Mouse (Mus musculus) heart, embryonic 12.5 days (tissue): ENCODE results near the gene Arl15. TPM values are rescaled to one million over a fixed set of nuclear protein-coding genes. Genes with fewer than 3 reads are reported as not detected.

Source experiments
- ATAC-seq: fragments of 200-750 bp; cut with Nextera tagmentation; 2 replicates; pipeline ENCODE4 v1.8.0; 2017; ENCODE audit warnings: moderate TSS enrichment, moderate library complexity; ENCODE audit not compliant: insufficient number of reproducible peaks, low FRiP score
- H3K27ac ChIP-seq: fragments of 300-500 bp; sonication (generic); 2 replicates; pipeline ENCODE4 v1.5.1; 2016; ENCODE audit warnings: mild to moderate bottlenecking, moderate library complexity; ENCODE audit not compliant: poor library complexity, severe bottlenecking
- H3K27me3 ChIP-seq: fragments of 300-500 bp; sonication (generic); replicated peaks from 2 replicates; pipeline ENCODE4 v1.6.1; 2016; ENCODE audit warnings: mild to moderate bottlenecking, moderate library complexity
- H3K36me3 ChIP-seq: fragments of 300-500 bp; sonication (generic); 2 replicates; pipeline ENCODE4 v1.6.1; 2016; ENCODE audit warnings: mild to moderate bottlenecking, moderate library complexity
- H3K4me1 ChIP-seq: fragments of 300-500 bp; sonication (generic); replicated peaks from 2 replicates; pipeline ENCODE4 v1.6.1; 2016; ENCODE audit warnings: mild to moderate bottlenecking
- H3K4me2 ChIP-seq: fragments of 300-500 bp; sonication (generic); 2 replicates; pipeline ENCODE4 v1.6.1; 2016; ENCODE audit warnings: mild to moderate bottlenecking, moderate library complexity
- H3K4me3 ChIP-seq: fragments of 300-500 bp; sonication (generic); 2 replicates; pipeline ENCODE4 v1.5.1; 2016; ENCODE audit warnings: mild to moderate bottlenecking
- H3K9ac ChIP-seq: fragments of 300-500 bp; sonication (generic); 2 replicates; pipeline ENCODE4 v1.6.1; 2016; ENCODE audit warnings: mild to moderate bottlenecking, moderate library complexity
- H3K9me3 ChIP-seq: fragments of 300-500 bp; sonication (generic); replicated peaks from 2 replicates; pipeline ENCODE4 v1.6.1; 2016; ENCODE audit warnings: mild to moderate bottlenecking, moderate library complexity
- WGBS: fragments of 180-500 bp; shearing (Covaris S2); methylation state at CpG from one replicate; pipeline ENCODE4 v1.1.7; 2016; 5-methylcytosine and 5-hydroxymethylcytosine counted together
- polyA plus RNA-seq: library from polyadenylated mRNA; unstranded; fragments of >200 nt; fragmentation: Nextera tagmentation; extraction: Ambion mirVana; gene quantifications from 2 replicates; pipeline ENCODE4 v1.2.1, GENCODE M21; 2016

The Arl15 gene
- polyA plus RNA-seq, 1 experiment from 2014 or later = 7.7 TPM

- H3K9ac ChIP-seq = no peak overlapping the region
- no peaks in the 10 kb centered on the region for H3K4me1 ChIP-seq
- H3K27me3 ChIP-seq = no peaks in the 10 kb centered on the region
- H3K4me3 ChIP-seq = no peak overlapping the region
- no peak for ATAC-seq
- no peaks in the 10 kb centered on the region for H3K36me3 ChIP-seq
- H3K4me2 ChIP-seq = no peak overlapping the region
- no peak overlapping the region for H3K27ac ChIP-seq
- H3K9me3 ChIP-seq = no peaks in the 10 kb centered on the region
- WGBS = 92% methylated on average over 5 of the region's 5 CpGs
Measured at GRCm38 (mm10) chr13:114171465-114171864, 377.2 kb downstream of the Arl15 start.

DNA sequence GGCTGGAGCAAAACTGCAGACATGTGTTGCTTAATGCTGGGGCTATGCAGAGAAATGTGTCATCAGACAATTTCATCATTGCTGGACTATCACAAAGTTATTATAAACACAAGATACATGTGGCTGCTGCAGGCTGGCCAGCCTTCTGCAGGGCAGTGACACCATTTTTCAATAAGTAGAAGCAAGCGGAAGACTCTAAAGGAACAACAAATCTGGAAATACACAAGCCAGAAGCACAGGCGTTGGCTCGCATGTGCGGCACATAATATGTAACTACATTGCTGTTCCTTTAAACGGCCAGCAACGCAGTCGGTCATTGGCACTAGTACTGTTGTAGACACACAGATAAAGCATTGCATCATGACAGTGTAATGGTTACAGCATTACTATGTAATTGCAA, 393.8 kb downstream of the Arl15 start:
- Histone ChIP-seq H3K9ac (no peak overlapping the region), H3K36me3 (no peaks in the 10 kb centered on the region), H3K4me3 (no peak overlapping the region), H3K4me1 (no peaks in the 10 kb centered on the region), H3K4me2 (no peak overlapping the region), H3K27ac (no peak overlapping the region), H3K9me3 (no peaks in the 10 kb centered on the region), H3K27me3 (no peaks in the 10 kb centered on the region)
- 93% methylated on average over 7 of the region's 7 CpGs for WGBS
- ATAC-seq = no peak

GRCm38 (mm10) chr13:114188801-114189200, 394.5 kb downstream of the Arl15 start:
- Histone ChIP-seq H3K27me3 (no peaks in the 10 kb centered on the region), H3K4me1 (no peaks in the 10 kb centered on the region), H3K27ac (no peak overlapping the region), H3K4me3 (no peak overlapping the region), H3K9ac (no peak overlapping the region), H3K9me3 (no peaks in the 10 kb centered on the region), H3K4me2 (no peak overlapping the region), H3K36me3 (no peaks in the 10 kb centered on the region)
- ATAC-seq = no peak
- 81% methylated on average over 7 of the region's 7 CpGs for WGBS

DNA sequence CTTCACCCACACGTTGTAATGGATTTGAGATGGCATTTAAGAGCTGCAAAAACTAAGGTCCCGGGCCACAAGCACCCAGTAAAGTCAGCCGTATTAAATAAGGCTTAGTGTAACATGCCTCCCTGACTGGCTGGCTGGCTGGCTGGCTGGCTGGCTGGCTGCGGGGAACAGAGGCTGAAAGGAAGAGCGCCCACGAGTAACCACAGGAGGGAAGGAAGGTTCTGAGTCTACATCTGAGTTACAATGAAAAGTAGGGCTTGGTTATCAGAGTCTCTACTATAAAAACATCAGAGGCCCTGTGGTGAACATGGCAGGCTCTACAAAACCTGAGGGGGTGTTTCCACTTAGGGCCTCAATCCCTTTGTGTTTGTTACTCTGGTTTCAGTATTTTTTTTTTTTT, 395.1 kb downstream of the Arl15 start:
- no peaks in the 10 kb centered on the region for H3K27me3 ChIP-seq
- H3K4me2 ChIP-seq = no peak overlapping the region
- 74% methylated on average over 6 of the region's 6 CpGs for WGBS
- no peak overlapping the region for H3K9ac ChIP-seq
- no peaks in the 10 kb centered on the region for H3K36me3 ChIP-seq
- no peaks in the 10 kb centered on the region for H3K9me3 ChIP-seq
- no peak overlapping the region for H3K27ac ChIP-seq
- no peak overlapping the region for H3K4me3 ChIP-seq
- ATAC-seq = no peak
- H3K4me1 ChIP-seq = no peaks in the 10 kb centered on the region

GRCm38 (mm10) chr13:114190898-114191297, 396.6 kb downstream of the Arl15 start:
- no peaks in the 10 kb centered on the region for H3K27me3 ChIP-seq
- H3K9me3 ChIP-seq = no peaks in the 10 kb centered on the region
- no peak overlapping the region for H3K4me3 ChIP-seq
- no peak overlapping the region for H3K27ac ChIP-seq
- no peaks in the 10 kb centered on the region for H3K36me3 ChIP-seq
- H3K4me2 ChIP-seq = no peak overlapping the region
- H3K4me1 ChIP-seq = no peaks in the 10 kb centered on the region
- WGBS = 87% methylated on average over 10 of the region's 10 CpGs
- H3K9ac ChIP-seq = no peak overlapping the region
- no peak for ATAC-seq

GRCm38 (mm10) chr13:114198252-114198799, 404.0 kb downstream of the Arl15 start:
- no peak overlapping the region for H3K27ac ChIP-seq
- no peaks in the 10 kb centered on the region for H3K36me3 ChIP-seq
- H3K9ac ChIP-seq = no peak overlapping the region
- H3K4me1 ChIP-seq = no peaks in the 10 kb centered on the region
- H3K9me3 ChIP-seq = no peaks in the 10 kb centered on the region
- no peak overlapping the region for H3K4me2 ChIP-seq
- no peaks in the 10 kb centered on the region for H3K27me3 ChIP-seq
- ATAC-seq = no peak
- no peak overlapping the region for H3K4me3 ChIP-seq
- 81% methylated on average over 10 of the region's 10 CpGs for WGBS

GRCm38 (mm10) chr13:114199746-114200145, 405.4 kb downstream of the Arl15 start:
- no peak for ATAC-seq
- Histone ChIP-seq H3K4me3 (no peak overlapping the region), H3K36me3 (no peaks in the 10 kb centered on the region), H3K4me1 (no peaks in the 10 kb centered on the region), H3K9me3 (no peaks in the 10 kb centered on the region), H3K27me3 (no peaks in the 10 kb centered on the region), H3K4me2 (no peak overlapping the region), H3K9ac (no peak overlapping the region), H3K27ac (no peak overlapping the region)
- 80% methylated on average over 6 of the region's 6 CpGs for WGBS

DNA sequence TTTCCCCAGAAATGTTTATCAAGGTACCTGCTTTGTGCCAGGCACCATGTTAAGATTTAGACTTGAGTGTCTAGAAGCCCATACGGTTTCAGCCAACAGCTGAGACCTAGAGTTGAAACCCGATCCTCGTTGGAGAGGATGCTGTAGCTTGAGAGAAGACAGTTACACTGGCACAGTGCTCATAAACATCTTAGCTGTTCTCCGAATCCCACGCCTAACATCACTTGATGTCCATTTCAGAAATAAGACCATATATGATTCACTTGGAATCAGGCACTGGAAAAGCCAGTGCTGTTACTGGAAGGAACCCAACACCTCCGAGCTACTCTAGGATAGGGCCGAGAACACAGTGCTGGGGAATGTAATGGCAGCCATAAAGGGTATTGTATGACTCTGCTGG, 406.2 kb downstream of the Arl15 start:
- WGBS = 78% methylated on average over 7 of the region's 7 CpGs
- no peak overlapping the region for H3K9ac ChIP-seq
- H3K27me3 ChIP-seq = no peaks in the 10 kb centered on the region
- H3K36me3 ChIP-seq = no peaks in the 10 kb centered on the region
- H3K4me2 ChIP-seq = no peak overlapping the region
- no peaks in the 10 kb centered on the region for H3K4me1 ChIP-seq
- no peak for ATAC-seq
- H3K4me3 ChIP-seq = no peak overlapping the region
- H3K27ac ChIP-seq = no peak overlapping the region
- no peaks in the 10 kb centered on the region for H3K9me3 ChIP-seq

- Histone ChIP-seq H3K36me3 (no peaks in the 10 kb centered on the region), H3K4me1 (no peaks in the 10 kb centered on the region), H3K4me2 (no peak overlapping the region), H3K9me3 (no peaks in the 10 kb centered on the region), H3K4me3 (no peak overlapping the region), H3K9ac (no peak overlapping the region), H3K27ac (no peak overlapping the region), H3K27me3 (no peaks in the 10 kb centered on the region; the same call in 1 of the 2 replicates)
- ATAC-seq = no peak
- 83% methylated on average over 15 of the region's 15 CpGs for WGBS
Measured at GRCm38 (mm10) chr13:114202806-114203570, 408.7 kb downstream of the Arl15 start.

Other genes with a start within 250 kb of the Arl15 start
- gene Snx18, start 175.9 kb upstream of the Arl15 start, polyA plus RNA-seq = 29.6 and 31.6 TPM in 2 replicates
- gene Hspb3, start 130.8 kb upstream of the Arl15 start, polyA plus RNA-seq = 55.3 and 59.7 TPM in 2 replicates